Mouse (Mus musculus): ENCODE measurements around the gene Prkce.

Gene Prkce

DNA sequence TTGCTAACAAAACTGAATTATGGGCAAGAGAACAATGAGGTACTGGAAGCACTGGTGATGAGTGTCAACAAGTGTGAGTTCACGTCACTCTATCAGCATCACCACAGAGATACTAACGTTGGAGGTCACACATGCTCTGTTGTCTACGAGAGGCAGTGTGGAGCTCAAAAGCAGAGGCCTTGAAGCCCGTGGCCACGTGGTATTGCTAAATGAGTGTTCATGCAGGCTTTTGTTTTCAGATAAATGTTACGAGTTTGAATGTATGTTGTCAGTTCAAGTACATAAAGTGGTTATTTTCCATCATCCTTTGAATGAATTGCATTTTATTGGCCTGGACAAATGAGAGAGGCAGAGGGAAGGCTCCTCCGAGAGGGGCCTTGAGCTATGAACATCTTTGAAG, 276.3 kb downstream of the Prkce start:
- DNase-seq (ENCODE audit: low read depth, low spot score), result no peak

DNA sequence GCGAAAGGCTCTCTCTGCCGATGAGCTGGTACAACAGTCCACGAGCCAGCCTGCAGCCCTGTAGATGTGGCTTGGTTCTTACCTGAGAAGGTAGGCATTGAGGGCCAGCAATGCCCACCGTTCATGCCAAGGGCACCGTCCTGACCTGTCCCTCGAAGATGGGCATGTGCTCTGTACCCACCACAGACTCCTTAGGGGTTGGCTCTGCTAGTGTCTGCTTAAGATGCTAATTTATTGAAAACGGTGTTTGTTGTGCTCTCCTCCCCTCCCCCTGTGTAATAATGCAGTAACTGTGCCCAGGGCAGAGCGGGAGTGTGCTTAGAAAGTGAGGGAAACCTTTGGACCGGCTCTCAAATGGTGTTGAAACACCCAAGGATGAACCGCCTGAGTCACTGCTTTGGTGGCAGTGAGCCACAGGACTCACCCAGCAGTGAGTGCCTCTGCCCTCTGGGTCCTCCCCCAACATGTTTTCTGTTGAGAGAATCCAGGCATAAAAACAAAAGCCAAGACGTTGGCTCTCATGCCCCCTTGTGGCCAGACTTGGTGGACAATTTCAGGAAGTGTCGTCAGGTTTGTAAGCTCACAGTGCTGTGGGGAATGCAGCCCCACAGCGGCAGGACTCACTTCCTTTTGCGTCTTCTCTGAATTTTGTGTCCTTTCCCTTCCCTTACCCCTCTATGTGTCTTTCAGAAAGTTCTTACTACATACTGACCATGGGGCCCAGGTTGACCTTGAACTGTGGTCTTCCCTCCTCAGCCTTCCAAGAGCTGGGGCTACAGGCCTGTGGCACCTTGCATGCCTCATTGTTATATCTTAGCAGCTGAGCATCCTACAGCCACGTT, 277.2 kb downstream of the Prkce start:
- peak; percentile 84 for DNase-seq (ENCODE audit: low read depth, low spot score)

GRCm38 (mm10) chr17:86445420-86445720, 277.8 kb downstream of the Prkce start:
- DNase-seq (ENCODE audit: low read depth, low spot score), result no peak

DNA sequence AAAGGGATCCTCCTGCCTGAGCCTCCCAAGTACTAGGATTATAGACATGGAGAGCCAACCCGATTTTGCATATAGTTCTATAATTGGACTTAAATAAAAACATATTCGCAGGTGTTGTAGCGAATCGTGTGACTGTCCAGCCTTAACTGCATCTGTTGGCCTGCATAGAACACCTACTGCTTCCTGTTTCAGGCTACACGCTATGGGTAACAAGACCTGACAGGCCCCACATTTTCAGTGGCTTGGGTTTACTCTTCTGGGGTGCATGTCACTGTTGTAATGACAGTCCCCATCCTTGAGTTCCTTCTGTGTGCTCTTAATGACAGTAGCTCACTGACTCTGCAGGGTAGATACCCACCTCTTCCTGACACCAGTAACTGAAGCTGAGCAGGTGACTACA, 278.3 kb downstream of the Prkce start:
- DNase-seq (ENCODE audit: low read depth, low spot score), result no peak

DNA sequence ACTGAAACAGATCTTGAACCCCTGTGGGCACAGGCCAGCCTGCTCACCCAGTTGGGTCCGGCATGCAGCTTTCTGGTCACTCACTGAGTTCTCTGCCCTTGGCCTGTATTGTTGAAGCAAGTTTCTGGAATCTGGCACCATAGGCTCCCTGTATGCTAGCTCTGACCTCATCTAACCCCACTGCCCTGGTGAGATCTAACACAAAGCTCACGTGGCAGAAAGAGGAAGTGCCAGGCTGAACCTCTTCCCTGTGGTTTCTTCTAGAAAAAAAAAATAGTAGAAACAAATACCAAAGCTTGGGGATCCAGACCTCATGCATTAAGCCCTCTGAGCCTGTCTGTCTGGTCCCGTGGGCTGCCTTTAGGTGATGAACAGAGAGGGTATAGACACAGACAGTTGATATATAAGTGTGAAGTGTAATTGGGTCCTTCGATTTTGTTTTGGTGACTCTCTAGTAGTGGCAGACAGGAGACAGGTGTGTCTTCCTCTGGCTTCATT, 279.6 kb downstream of the Prkce start:
- no peak for DNase-seq (ENCODE audit: low read depth, low spot score)

- no peak for DNase-seq (ENCODE audit: low read depth, low spot score)
These were observed 285.3 kb downstream of the Prkce start for GRCm38 (mm10) chr17:86452934-86453333.

DNA sequence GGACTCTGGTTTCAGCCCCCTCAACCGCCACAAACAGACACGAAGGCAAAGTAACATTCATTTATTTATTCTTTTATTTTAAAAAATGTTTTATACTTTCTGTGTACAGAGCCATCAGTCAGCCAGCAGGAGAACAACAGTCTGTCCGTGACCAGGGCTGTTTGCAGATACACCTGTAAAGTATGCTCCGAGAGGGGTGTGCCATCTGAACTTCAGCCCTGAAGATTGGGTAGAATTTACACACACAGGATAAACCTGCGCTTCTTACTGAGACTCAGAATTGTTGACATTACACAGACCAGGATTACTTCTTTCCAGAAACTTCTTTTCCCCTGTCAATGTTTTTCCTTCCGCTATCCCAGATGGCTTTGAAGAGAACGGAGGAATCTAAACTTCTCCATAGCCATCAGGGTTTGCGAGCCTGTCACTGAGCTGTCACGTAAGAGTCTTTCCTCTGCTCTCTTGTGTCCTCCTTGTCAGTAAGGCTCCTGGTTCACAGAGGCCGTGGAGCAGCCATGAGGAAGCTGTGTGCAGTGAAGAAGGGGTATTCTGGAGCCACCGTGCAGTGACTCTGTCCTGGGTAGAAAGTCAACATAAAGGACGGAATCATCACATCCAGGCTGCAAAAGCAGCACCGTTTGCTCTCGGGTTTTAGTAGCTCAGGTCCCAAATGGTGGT, 286.2 kb downstream of the Prkce start:
- DNase-seq (ENCODE audit: low read depth, low spot score), result no peak

- DNase-seq (ENCODE audit: low read depth, low spot score), result no peak
These were observed 286.7 kb downstream of the Prkce start for GRCm38 (mm10) chr17:86454351-86454706.

GRCm38 (mm10) chr17:86456512-86456911, 288.9 kb downstream of the Prkce start:
- DNase-seq (ENCODE audit: low read depth, low spot score), result no peak

- DNase-seq (ENCODE audit: low read depth, low spot score), result no peak
These were observed 290.9 kb downstream of the Prkce start for GRCm38 (mm10) chr17:86458302-86458980.

GRCm38 (mm10) chr17:86460645-86461430, 293.3 kb downstream of the Prkce start:
- DNase-seq (ENCODE audit: low read depth, low spot score), result no peak

GRCm38 (mm10) chr17:86463369-86463768, 295.8 kb downstream of the Prkce start:
- DNase-seq (ENCODE audit: low read depth, low spot score), result no peak

- DNase-seq (ENCODE audit: low read depth, low spot score), result no peak
These were observed 296.6 kb downstream of the Prkce start for GRCm38 (mm10) chr17:86464197-86464596.

GRCm38 (mm10) chr17:86464689-86465363, 297.2 kb downstream of the Prkce start:
- DNase-seq (ENCODE audit: low read depth, low spot score), result no peak

GRCm38 (mm10) chr17:86465865-86466264, 298.3 kb downstream of the Prkce start:
- DNase-seq (ENCODE audit: low read depth, low spot score), result no peak

DNA sequence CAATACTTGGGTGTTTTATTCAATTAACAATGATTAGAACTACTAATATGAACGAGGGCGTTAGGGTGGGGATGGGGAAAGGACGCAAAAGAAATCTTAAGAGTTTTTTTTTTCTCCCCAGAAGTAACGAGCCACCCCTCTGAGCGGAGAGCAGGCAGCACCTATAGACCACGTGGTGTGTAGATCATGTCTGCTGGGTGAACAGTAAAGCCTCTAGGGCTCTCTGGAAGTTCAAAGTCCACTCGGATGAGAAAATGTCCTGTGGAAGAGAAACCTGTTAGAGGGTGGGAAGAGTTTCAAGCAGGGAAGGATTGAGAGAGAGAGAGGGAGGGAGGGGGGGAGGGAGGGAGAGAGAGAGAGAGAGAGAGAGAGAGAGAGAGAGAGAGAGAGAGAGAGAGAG, 298.8 kb downstream of the Prkce start:
- no peak for DNase-seq (ENCODE audit: low read depth, low spot score)

GRCm38 (mm10) chr17:86466871-86467270, 299.3 kb downstream of the Prkce start:
- no peak for DNase-seq (ENCODE audit: low read depth, low spot score)

- no peak for DNase-seq (ENCODE audit: low read depth, low spot score)
These were observed 299.8 kb downstream of the Prkce start for GRCm38 (mm10) chr17:86467291-86467898.

DNA sequence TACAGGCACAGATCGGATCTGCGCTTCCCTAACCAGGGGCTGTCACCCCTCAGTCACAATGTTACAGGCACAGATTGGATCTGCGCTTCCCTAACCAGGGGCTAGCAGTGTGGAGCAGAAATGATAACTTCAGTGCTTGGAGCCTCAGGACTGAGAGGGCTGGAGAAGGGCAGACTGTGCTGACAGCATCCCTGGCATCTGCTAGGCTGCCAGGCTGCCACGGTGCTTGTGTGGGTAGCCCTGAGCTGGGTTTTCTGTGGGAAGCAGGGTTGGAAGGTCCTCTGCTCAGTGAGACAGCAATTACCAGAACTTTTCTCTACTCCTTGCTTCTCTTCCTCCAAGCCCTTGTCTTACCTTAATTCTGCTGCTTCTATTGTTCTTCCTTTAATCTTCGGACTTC, 300.4 kb downstream of the Prkce start:
- no peak for DNase-seq (ENCODE audit: low read depth, low spot score)

DNA sequence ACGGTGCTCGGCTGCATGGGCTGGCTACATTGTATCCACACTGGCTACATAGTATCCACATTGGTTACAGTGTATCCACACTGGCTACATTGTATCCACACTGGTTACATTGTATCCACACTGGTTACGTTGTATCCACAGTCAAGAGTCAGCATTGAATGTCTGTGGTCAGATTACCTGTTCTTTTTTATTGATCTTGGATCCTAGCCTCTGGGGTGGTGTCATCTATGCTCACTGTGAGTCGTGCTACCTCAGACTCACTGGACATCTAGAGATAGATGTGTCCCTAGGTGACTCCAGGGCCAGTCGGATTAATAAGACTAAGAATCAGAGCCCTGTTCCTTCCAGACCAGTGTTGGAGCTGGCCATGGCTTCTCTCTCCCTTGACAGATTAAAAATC, 302.6 kb downstream of the Prkce start:
- no peak for DNase-seq (ENCODE audit: low read depth, low spot score)

DNA sequence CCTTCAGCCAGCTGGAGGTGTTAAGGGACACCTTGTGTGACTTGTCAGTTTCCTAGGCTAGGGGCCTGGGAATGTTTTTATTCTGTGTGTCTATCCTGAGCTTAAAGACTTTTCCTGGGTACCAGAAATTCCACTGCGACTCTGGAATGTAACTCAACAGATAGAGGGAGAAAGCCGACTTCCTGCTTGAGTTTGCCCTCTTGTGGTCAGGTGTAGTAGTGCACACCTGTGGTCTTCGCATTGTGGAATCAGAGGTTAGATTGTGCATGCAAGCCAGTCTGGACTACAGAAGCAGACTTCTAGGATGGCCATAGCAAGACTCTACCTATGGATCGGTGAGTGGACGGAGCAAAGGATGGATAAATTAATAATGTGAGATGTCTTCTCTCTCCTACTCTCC, 304.1 kb downstream of the Prkce start:
- DNase-seq (ENCODE audit: low read depth, low spot score), result peak; percentile 40

Measured in retina, postnatal 7 days (tissue).